Mouse (Mus musculus) CH12.LX (cell line): ENCODE data around the gene Ilvbl. TPM values are rescaled to one million over a fixed set of nuclear protein-coding genes. Genes with fewer than 3 reads are reported as not detected.
A peak's percentile ranks its signal among the peaks of the same experiment; 100 is the strongest.

ENCODE experiments used
- DNase-seq: peaks from one replicate; pipeline ENCODE4 v3.0.0-alpha.2; 2013; ENCODE audit errors: extremely low read depth
- H3K27ac ChIP-seq: 2 replicates; pipeline ENCODE4 v1.5.1; 2012; ENCODE audit warnings: low read depth, mild to moderate bottlenecking, control low read depth, moderate library complexity; ENCODE audit not compliant: insufficient read depth
- H3K27me3 ChIP-seq: replicated peaks from 2 replicates; pipeline ENCODE3; 2012; ENCODE audit warnings: inconsistent platforms
- H3K36me3 ChIP-seq, 2 experiments: replicated peaks in 1 of 2; 2 replicates each; pipeline versions ENCODE3 to v1.6.1; 2012; ENCODE audit warnings: inconsistent platforms in 1 of 2, low read length in 1 of 2, mild to moderate bottlenecking in 1 of 2, mixed read lengths in 1 of 2, moderate library complexity in 1 of 2; ENCODE audit not compliant: control insufficient read depth in 1 of 2, insufficient read depth in 1 of 2
- H3K4me1 ChIP-seq, 2 experiments: 2 replicates each; pipeline ENCODE4 v1.6.1; 2012; ENCODE audit warnings: inconsistent platforms in 1 of 2, moderate library complexity in 1 of 2; ENCODE audit not compliant: insufficient read depth in 2 of 2, control insufficient read depth in 1 of 2
- H3K4me2 ChIP-seq: 2 replicates; pipeline ENCODE4 v1.6.1; 2012; ENCODE audit warnings: low read depth, mild to moderate bottlenecking, control low read depth; ENCODE audit not compliant: poor library complexity, insufficient read depth, severe bottlenecking
- H3K4me3 ChIP-seq, 3 experiments: fragments of 150-350 bp in 1 of 3; sonication (generic) in 1 of 3; replicated peaks in 1 of 3; 2 replicates each; pipeline versions ENCODE3 to v1.5.1; 2011 to 2012; ENCODE audit warnings: low read depth in 2 of 3, low read length in 2 of 3, mild to moderate bottlenecking in 2 of 3, moderate library complexity in 2 of 3, control low read depth in 1 of 3, improper control_type of control experiment in 1 of 3, inconsistent platforms in 1 of 3, mixed read lengths in 1 of 3; ENCODE audit not compliant: poor library complexity in 1 of 3
- H3K79me2 ChIP-seq: replicated peaks from 2 replicates; pipeline ENCODE4 v1.6.1; 2012; ENCODE audit warnings: mild to moderate bottlenecking, moderate library complexity; ENCODE audit not compliant: control insufficient read depth, poor library complexity, insufficient read depth, severe bottlenecking; ENCODE audit errors: extremely low read depth
- H3K9ac ChIP-seq: 2 replicates; pipeline ENCODE4 v1.6.1; 2012; ENCODE audit warnings: low read depth, mild to moderate bottlenecking, control low read depth, moderate library complexity; ENCODE audit not compliant: insufficient read depth
- H3K9me3 ChIP-seq: replicated peaks from 2 replicates; pipeline ENCODE3; 2012; ENCODE audit warnings: low read length, inconsistent platforms, mixed read lengths
- BHLHE40 ChIP-seq: IDR thresholded peaks from 2 replicates; pipeline ENCODE4 v1.6.1; 2011; ENCODE audit warnings: mild to moderate bottlenecking, low read depth, low read length, improper control_type of control experiment
- CHD1 ChIP-seq: IDR thresholded peaks from 2 replicates; pipeline ENCODE4 v1.6.1; 2012; ENCODE audit warnings: low read depth, low read length, improper control_type of control experiment, inconsistent platforms
- CHD2 ChIP-seq: IDR thresholded peaks from 2 replicates; pipeline ENCODE4 v1.6.1; 2011; ENCODE audit warnings: low read length, improper control_type of control experiment
- CTCF ChIP-seq, 2 experiments: IDR thresholded peaks in 1 of 2; conservative IDR thresholded peaks in 1 of 2; 2 replicates each; pipeline ENCODE4 v1.5.1; 2011 to 2012; ENCODE audit warnings: low read depth in 2 of 2, low read length in 2 of 2, improper control_type of control experiment in 1 of 2, inconsistent platforms in 1 of 2, mild to moderate bottlenecking in 1 of 2, moderate library complexity in 1 of 2
- EP300 ChIP-seq: IDR thresholded peaks from 2 replicates; pipeline ENCODE4 v1.6.1; 2011; ENCODE audit warnings: low read length, improper control_type of control experiment
- ETS1 ChIP-seq: conservative IDR thresholded peaks from 2 replicates; pipeline ENCODE4 v1.6.1; 2012; ENCODE audit warnings: low read depth, mild to moderate bottlenecking, inconsistent platforms, low read length, improper control_type of control experiment, moderate library complexity
- HCFC1 ChIP-seq: IDR thresholded peaks from 2 replicates; pipeline ENCODE4 v1.6.1; 2012; ENCODE audit warnings: low read depth, mild to moderate bottlenecking, inconsistent platforms, low read length, improper control_type of control experiment
- IRF4 ChIP-seq: IDR thresholded peaks from 2 replicates; pipeline ENCODE4 v1.6.1; 2014; ENCODE audit warnings: low read depth, mild to moderate bottlenecking, inconsistent platforms, low read length, improper control_type of control experiment
- JUN ChIP-seq: IDR thresholded peaks from 2 replicates; pipeline ENCODE4 v1.6.1; 2011; ENCODE audit warnings: low read depth, mild to moderate bottlenecking, low read length, improper control_type of control experiment, moderate library complexity; ENCODE audit not compliant: insufficient read depth
- JUND ChIP-seq: conservative IDR thresholded peaks from 2 replicates; pipeline ENCODE4 v1.6.1; 2011; ENCODE audit warnings: low read depth, low read length, improper control_type of control experiment
- KAT2A ChIP-seq: IDR thresholded peaks from 2 replicates; pipeline ENCODE4 v1.6.1; 2012; ENCODE audit warnings: low read length, improper control_type of control experiment, inconsistent platforms; ENCODE audit not compliant: insufficient replicate concordance
- MAFK ChIP-seq: IDR thresholded peaks from 2 replicates; pipeline ENCODE4 v1.6.1; 2011; ENCODE audit warnings: low read length, improper control_type of control experiment; ENCODE audit not compliant: insufficient replicate concordance
- MAZ ChIP-seq: IDR thresholded peaks from 2 replicates; pipeline ENCODE4 v1.6.1; 2012; ENCODE audit warnings: low read depth, mild to moderate bottlenecking, inconsistent platforms, low read length, improper control_type of control experiment, moderate library complexity
- NELFE ChIP-seq: IDR thresholded peaks from 2 replicates; pipeline ENCODE4 v1.6.1; 2011; ENCODE audit warnings: low read depth, low read length, improper control_type of control experiment
- NRF1 ChIP-seq: IDR thresholded peaks from 2 replicates; pipeline ENCODE4 v1.6.1; 2014; ENCODE audit warnings: low read depth, mild to moderate bottlenecking, inconsistent platforms, low read length, improper control_type of control experiment, moderate library complexity
- POLR2A ChIP-seq: IDR thresholded peaks from 2 replicates; pipeline ENCODE4 v1.6.1; 2011; ENCODE audit warnings: low read depth, mild to moderate bottlenecking, improper control_type of control experiment, low read length
- POLR2AphosphoS2 ChIP-seq: IDR thresholded peaks from 2 replicates; pipeline ENCODE4 v1.6.1; 2011; ENCODE audit warnings: low read depth, low read length, improper control_type of control experiment
- RAD21 ChIP-seq: IDR thresholded peaks from 2 replicates; pipeline ENCODE4 v1.6.1; 2011; ENCODE audit warnings: low read depth, mild to moderate bottlenecking, low read length, improper control_type of control experiment, moderate library complexity
- SMC3 ChIP-seq: IDR thresholded peaks from 2 replicates; pipeline ENCODE4 v1.6.1; 2011; ENCODE audit warnings: low read depth, low read length, improper control_type of control experiment
- TBP ChIP-seq: conservative IDR thresholded peaks from 2 replicates; pipeline ENCODE4 v1.6.1; 2011; ENCODE audit warnings: low read depth, low read length, improper control_type of control experiment
- TCF12 ChIP-seq: IDR thresholded peaks from 2 replicates; pipeline ENCODE4 v1.6.1; 2014; ENCODE audit warnings: low read depth, mild to moderate bottlenecking, inconsistent platforms, low read length, improper control_type of control experiment
- UBTF ChIP-seq: IDR thresholded peaks from 2 replicates; pipeline ENCODE4 v1.6.1; 2012; ENCODE audit warnings: low read depth, mild to moderate bottlenecking, inconsistent platforms, low read length, improper control_type of control experiment, moderate library complexity
- ZKSCAN1 ChIP-seq: IDR thresholded peaks from 2 replicates; pipeline ENCODE4 v1.6.1; 2012; ENCODE audit warnings: low read depth, inconsistent platforms, low read length, improper control_type of control experiment, borderline replicate concordance
- dilution Hi-C: fragments of 300-500 bp; cut with MboI; formaldehyde crosslinking; loops from 2 replicates; pipeline ENCODE4 v1.14.3; 2020; ENCODE audit warnings: low sequenced_read_pairs; ENCODE audit not compliant: extremely low pct_unique_long_range_greater_than_20kb, extremely low pct_ligation_motif_present
- in situ Hi-C: fragments of 300-500 bp; cut with MboI; formaldehyde crosslinking; loops from 3 replicates; pipeline ENCODE4 v1.14.3; 2019; ENCODE audit warnings: low sequenced_read_pairs, low pct_ligation_motif_present, low pct_unique_long_range_greater_than_20kb, mixed read lengths
- polyA plus RNA-seq: library from polyadenylated mRNA; unstranded; fragments of >175 nt; gene quantifications from 2 replicates; pipeline ENCODE4 v1.2.1, GENCODE M21; 2012; ENCODE audit warnings: low read depth; ENCODE audit not compliant: insufficient read length
- total RNA-seq, 2 experiments: library from RNA; depleted of rRNA; stranded (reverse); fragments of 300-350 nt in 1 of 2; fragments of >200 nt in 1 of 2; gene quantifications; 2 replicates each; pipeline ENCODE4 v1.2.3; 2012 to 2014

The Ilvbl gene
- total and polyA plus RNA-seq, 3 experiments = 11.7 to 21.2 (median 20.5) TPM

DNA sequence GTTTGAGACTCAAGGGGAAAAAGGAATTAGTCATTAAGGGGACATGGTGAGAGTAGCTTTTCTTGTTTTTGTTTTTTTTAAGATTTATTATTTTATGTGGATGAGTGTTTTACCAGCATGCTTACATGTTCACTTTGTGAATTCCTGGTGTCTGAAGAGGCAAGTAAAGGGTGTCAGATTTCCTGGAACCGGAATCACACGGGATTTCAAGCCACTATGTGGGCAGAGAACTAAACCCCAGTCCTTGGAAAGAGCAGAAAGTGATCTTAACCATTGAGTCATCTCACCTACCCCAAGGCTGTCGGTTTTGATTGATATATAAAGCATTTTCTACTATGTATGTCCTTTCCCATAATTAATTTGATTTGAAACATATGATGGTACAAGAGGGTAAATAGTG is 4.5 kb upstream of the Ilvbl start:
- H3K36me3 ChIP-seq = no peaks in the 10 kb centered on the region
- no peak overlapping the region for H3K27ac ChIP-seq
- no peak overlapping the region for H3K4me2 ChIP-seq
- H3K27me3 ChIP-seq = peaks cover 39% of the 10 kb centered on the region
- no peak overlapping the region for H3K4me3 ChIP-seq
- in situ Hi-C loops = no loop called here
- H3K9ac ChIP-seq = no peak overlapping the region
- no peak for DNase-seq
- no peaks in the 10 kb centered on the region for H3K9me3 ChIP-seq
- dilution Hi-C loops = no loop called here
- peaks cover 5 to 13% of the 10 kb centered on the region in 2 experiments; a peak in 3 of 4 replicates for H3K4me1 ChIP-seq
- TF ChIP-seq CHD1 (no peak), CHD2 (no peak), IRF4 (no peak), POLR2A (no peak), TCF12 (no peak), KAT2A (no peak), BHLHE40 (no peak), TBP (no peak), HCFC1 (no peak), NELFE (no peak), POLR2AphosphoS2 (no peak), CTCF (conservative IDR thresholded peaks at IDR 0.05 in 1 of 2, IDR thresholded peaks at IDR 0.05 in 1 of 2; ENCODE audit: low read depth in 2 of 2, low read length in 2 of 2) (no peak), RAD21 (no peak)
- H3K79me2 ChIP-seq = no peaks in the 10 kb centered on the region

DNA sequence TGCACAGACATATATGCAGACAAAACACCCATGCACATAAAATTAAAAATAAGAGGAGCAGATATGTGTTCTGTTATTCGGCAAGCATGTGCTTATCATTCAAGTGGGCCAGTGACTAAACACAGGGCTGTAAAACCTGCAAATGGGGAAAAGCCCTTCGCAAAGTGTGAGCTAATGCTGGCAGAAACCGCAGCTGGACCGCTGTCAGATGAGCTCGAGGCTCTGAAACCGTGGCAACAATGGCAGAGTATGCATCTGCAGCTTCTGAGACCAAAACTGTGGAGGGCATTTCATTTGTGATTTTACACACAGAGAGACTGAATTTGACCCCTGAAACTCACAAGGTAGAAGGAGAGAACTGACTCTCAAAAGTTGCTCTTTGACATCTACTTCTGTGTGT is 3.7 kb upstream of the Ilvbl start:
- dilution Hi-C loops (no loop called here), in situ Hi-C loops (no loop called here)

DNA sequence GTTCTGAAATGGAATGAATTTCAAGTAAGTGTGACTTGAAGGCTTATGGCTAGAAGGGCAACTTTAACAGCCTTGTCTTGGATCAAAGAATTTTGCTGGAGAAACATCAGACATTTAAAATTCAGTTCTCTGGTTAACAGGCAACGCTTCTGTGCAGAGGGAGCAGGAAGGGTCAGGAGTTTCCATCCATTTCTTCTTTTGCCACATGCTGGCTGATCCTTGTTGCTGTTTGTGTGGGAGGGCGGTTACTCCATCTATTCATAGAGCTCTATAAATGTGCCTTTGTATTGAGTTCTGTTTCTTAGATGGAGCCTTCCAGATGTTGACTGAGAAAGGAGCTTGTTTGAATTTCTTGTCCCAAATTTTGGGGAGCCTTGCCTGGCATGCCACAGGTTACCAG is 3.2 kb upstream of the Ilvbl start:
- Histone ChIP-seq H3K27me3 (peaks cover 39% of the 10 kb centered on the region), H3K4me1 (peaks cover 8 to 20% of the 10 kb centered on the region in 2 experiments), H3K27ac (no peak overlapping the region), H3K4me3 (no peak overlapping the region), H3K9ac (no peak overlapping the region), H3K4me2 (no peak overlapping the region), H3K36me3 (no peaks in the 10 kb centered on the region), H3K79me2 (no peaks in the 10 kb centered on the region), H3K9me3 (no peaks in the 10 kb centered on the region)
- no peak for DNase-seq
- no peak for TF ChIP-seq CHD1
- TF ChIP-seq MAZ = no peak
- no peak for TF ChIP-seq UBTF
- TF ChIP-seq EP300 = no peak
- TF ChIP-seq SMC3 = no peak
- TF ChIP-seq TBP = no peak
- no peak for TF ChIP-seq NELFE
- no peak for TF ChIP-seq JUND
- dilution Hi-C loops (no loop called here), in situ Hi-C loops (no loop called here)

More for the DNA sequence above, 3.7 kb upstream of the Ilvbl start:
- Histone ChIP-seq H3K9me3 (no peaks in the 10 kb centered on the region), H3K4me1 (peaks cover 5 to 15% of the 10 kb centered on the region in 2 experiments; a peak in 3 of 4 replicates), H3K9ac (no peak overlapping the region), H3K4me2 (peak overlapping the region; percentile 8; the same call in 1 of the 2 replicates), H3K27ac (no peak overlapping the region), H3K79me2 (no peaks in the 10 kb centered on the region), H3K36me3 (no peaks in the 10 kb centered on the region), H3K27me3 (peaks cover 39% of the 10 kb centered on the region), H3K4me3 (no peak overlapping the region)
- no peak for TF ChIP-seq ZKSCAN1
- TF ChIP-seq TBP = no peak
- no peak for TF ChIP-seq MAFK
- no peak for TF ChIP-seq RAD21
- TF ChIP-seq NRF1 = no peak
- no peak for TF ChIP-seq JUN
- no peak for TF ChIP-seq ETS1
- TF ChIP-seq BHLHE40 = peak; percentile 40; the same call in 1 of the 2 replicates
- peak; percentile 6 for DNase-seq
